Mouse (Mus musculus): ENCODE data around the gene March4.

GRCm38 (mm10) chr1:72378151-72378550 is 158.6 kb downstream of the March4 start:
- TF ChIP-seq CTCF (IDR thresholded peaks at IDR 0.05; ENCODE audit: low read depth, low read length) (no peak), POLR2A (IDR thresholded peaks at IDR 0.05; ENCODE audit: borderline replicate concordance, low read depth, low read length) (no peak)

Data from bone marrow macrophage, adult 2 months (primary cell).